Mouse (Mus musculus) bone marrow macrophage, adult 2 months (primary cell): ENCODE data around the gene Bcl2.

Experiments
- CTCF ChIP-seq: IDR thresholded peaks from 2 replicates; pipeline ENCODE4 v1.5.1; 2012; ENCODE audit warnings: low read depth, mild to moderate bottlenecking, low read length, moderate library complexity
- POLR2A ChIP-seq: IDR thresholded peaks from 2 replicates; pipeline ENCODE4 v1.6.1; 2012; ENCODE audit warnings: mild to moderate bottlenecking, low read depth, low read length, borderline replicate concordance

DNA sequence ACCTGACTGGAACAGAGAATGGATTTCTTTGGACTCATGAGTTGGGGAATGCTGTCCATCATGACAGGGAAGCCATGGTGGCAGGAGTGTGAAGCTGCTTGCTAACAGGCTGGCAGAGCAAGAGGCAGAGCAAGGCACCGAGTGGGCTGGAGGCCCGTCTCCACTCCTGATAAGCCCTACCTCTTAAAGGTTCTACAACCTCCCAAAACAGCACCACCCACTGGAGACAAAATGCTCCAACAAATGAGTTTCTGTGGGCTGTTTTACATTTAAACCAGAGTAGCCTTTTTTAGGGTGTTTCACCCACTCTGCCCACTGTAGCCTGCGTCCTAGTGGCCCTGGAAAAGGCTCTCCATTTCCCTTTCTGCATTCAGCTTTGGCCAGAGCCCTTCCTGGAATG lies 163.5 kb downstream of the Bcl2 start:
- TF ChIP-seq POLR2A (no peak), CTCF (no peak)
